Mouse (Mus musculus) forelimb bud, embryonic 11.5 days (tissue): ENCODE results near the gene Lect2.

ENCODE experiments used
- DNase-seq: peaks from one replicate; pipeline ENCODE4 v3.0.0-alpha.2; 2012; ENCODE audit warnings: low read depth, low spot score

Lect2 gene

GRCm38 (mm10) chr13:56548401-56548800, at the start of gene Lect2:
TSS of gene Lect2 (minus strand) at chr13:56548502.
- DNase-seq = no peak

- DNase-seq = no peak
Observed at GRCm38 (mm10) chr13:56597296-56597695, 49.0 kb upstream of the Lect2 start.

- no peak for DNase-seq
Observed at GRCm38 (mm10) chr13:56595246-56595645, 46.9 kb upstream of the Lect2 start.

GRCm38 (mm10) chr13:56593961-56594391, 45.7 kb upstream of the Lect2 start:
- no peak for DNase-seq

GRCm38 (mm10) chr13:56593196-56593595, 44.9 kb upstream of the Lect2 start:
- no peak for DNase-seq

- no peak for DNase-seq
Observed at GRCm38 (mm10) chr13:56591939-56592338, 43.6 kb upstream of the Lect2 start.

GRCm38 (mm10) chr13:56591191-56591590, 42.9 kb upstream of the Lect2 start:
- no peak for DNase-seq

- no peak for DNase-seq
Observed at GRCm38 (mm10) chr13:56590202-56590601, 41.9 kb upstream of the Lect2 start.

- DNase-seq = no peak
Observed at GRCm38 (mm10) chr13:56588454-56589117, 40.3 kb upstream of the Lect2 start.

GRCm38 (mm10) chr13:56586046-56586445, 37.7 kb upstream of the Lect2 start:
- DNase-seq = no peak

- DNase-seq = peak; percentile 69
Observed at GRCm38 (mm10) chr13:56582720-56583119, 34.4 kb upstream of the Lect2 start.

GRCm38 (mm10) chr13:56581961-56582434, 33.7 kb upstream of the Lect2 start:
- peak; percentile 97 for DNase-seq

GRCm38 (mm10) chr13:56581512-56581911, 33.2 kb upstream of the Lect2 start:
- peak; percentile 62 for DNase-seq

- DNase-seq = no peak
Observed at GRCm38 (mm10) chr13:56580450-56580849, 32.1 kb upstream of the Lect2 start.

GRCm38 (mm10) chr13:56578097-56578496, 29.8 kb upstream of the Lect2 start:
- no peak for DNase-seq

GRCm38 (mm10) chr13:56575701-56576321, 27.5 kb upstream of the Lect2 start:
- peak; percentile 81 for DNase-seq

- no peak for DNase-seq
Observed at GRCm38 (mm10) chr13:56575074-56575473, 26.8 kb upstream of the Lect2 start.

GRCm38 (mm10) chr13:56571645-56572044, 23.3 kb upstream of the Lect2 start:
- no peak for DNase-seq

GRCm38 (mm10) chr13:56566336-56566735, 18.0 kb upstream of the Lect2 start:
- peak; percentile 43 for DNase-seq

GRCm38 (mm10) chr13:56563075-56563474, 14.8 kb upstream of the Lect2 start:
- no peak for DNase-seq

- no peak for DNase-seq
Observed at GRCm38 (mm10) chr13:56561129-56561528, 12.8 kb upstream of the Lect2 start.

GRCm38 (mm10) chr13:56559841-56560370, 11.6 kb upstream of the Lect2 start:
- DNase-seq = no peak

- no peak for DNase-seq
Observed at GRCm38 (mm10) chr13:56558811-56559210, 10.5 kb upstream of the Lect2 start.
